Comparison of ENCODE assay signal across 7 mouse cellular contexts in the genomic region with DNA sequence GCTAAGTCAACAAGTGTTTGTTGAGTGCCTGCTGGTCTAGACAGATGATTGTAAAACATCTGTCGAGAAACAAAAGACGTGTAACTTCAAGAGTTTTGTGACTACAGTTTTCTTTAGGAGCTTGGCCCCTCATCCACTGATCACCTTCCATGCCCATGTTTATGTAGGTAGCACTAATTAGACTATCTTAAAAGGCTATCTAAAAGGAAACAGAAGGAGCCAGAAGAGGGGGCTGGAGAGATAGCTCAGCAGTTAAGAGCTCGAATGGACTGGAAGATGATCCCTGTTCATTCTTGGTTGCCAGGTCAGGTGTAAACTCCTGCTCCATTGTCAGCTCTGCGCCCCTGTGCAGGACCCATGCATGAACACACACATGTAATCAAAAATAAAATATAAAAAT. TPM values are rescaled to one million over a fixed set of nuclear protein-coding genes. Genes with fewer than 3 reads are reported as not detected.
DNase-seq lines count a peak whose midpoint lies in the region; ATAC-seq and TF ChIP-seq lines count a peak whose summit lies in the region.

No protein-coding gene starts in this region.

- no peak overlapping the region for H3ac ChIP-seq in C2C12 (ENCODE audit: control insufficient read depth, insufficient read length, low read depth)

- peak; percentile 69 for DNase-seq in 3T3-L1 (ENCODE audit: low read depth, low spot score)
- no peak for DNase-seq in liver, embryonic 11.5 days (ENCODE audit: low spot score)
- DNase-seq in adrenal gland, postnatal 10 days: no peak
- no peak for DNase-seq in layer of hippocampus, adult 9-10 months (ENCODE audit: low spot score)
- no peak for DNase-seq in gastrocnemius, postnatal 36 days

- H3K4me2 ChIP-seq in liver, embryonic 11.5 days: peak overlapping the region; percentile 73

- peak; percentile 51 for ATAC-seq in erythroid progenitor cell, adult 5-6 weeks (replicated peaks; ENCODE audit: low FRiP score, poor library complexity, severe bottlenecking)
- no peak for ATAC-seq in liver, embryonic 11.5 days (replicated peaks; ENCODE audit: low FRiP score)

- WGBS in liver, embryonic 11.5 days: 36% methylated on average over 4 of the region's 4 CpGs

- H3K79me3 ChIP-seq in C2C12 (ENCODE audit: low read depth): peaks cover 10% of the 10 kb centered on the region

- peaks cover 27% of the 10 kb centered on the region for H3K36me3 ChIP-seq in C2C12 (ENCODE audit: control insufficient read depth, insufficient read depth)
- H3K36me3 ChIP-seq in liver, embryonic 11.5 days (ENCODE audit: control insufficient read depth, insufficient read depth, low read length): peaks cover 15% of the 10 kb centered on the region

- no peaks in the 10 kb centered on the region for H3K27me3 ChIP-seq in C2C12 (ENCODE audit: control insufficient read depth, insufficient read depth, insufficient read length)
- no peaks in the 10 kb centered on the region for H3K27me3 ChIP-seq in liver, embryonic 11.5 days (replicated peaks; ENCODE audit: control insufficient read depth, insufficient read depth, low read length)

- peaks cover 44% of the 10 kb centered on the region for H3K79me2 ChIP-seq in C2C12 (ENCODE audit: control insufficient read depth, insufficient read depth)

- peaks cover 19% of the 10 kb centered on the region for H3K4me1 ChIP-seq in liver, embryonic 11.5 days (replicated peaks; ENCODE audit: control insufficient read depth, insufficient read depth, low read length)

- peak overlapping the region; percentile 66 for H3K4me3 ChIP-seq in C2C12 (ENCODE audit: insufficient read depth, poor library complexity, severe bottlenecking)
- peak overlapping the region; percentile 86 for H3K4me3 ChIP-seq in liver, embryonic 11.5 days (ENCODE audit: low read depth, low read length)

- peak overlapping the region; percentile 94 for H3K9ac ChIP-seq in liver, embryonic 11.5 days (ENCODE audit: low read depth, low read length)

- H3K9me3 ChIP-seq in liver, embryonic 11.5 days (ENCODE audit: control insufficient read depth, low read length): no peaks in the 10 kb centered on the region

- H3K27ac ChIP-seq in liver, embryonic 11.5 days (ENCODE audit: low read depth, low read length): peak overlapping the region; percentile 91; the same call in 1 of the 2 replicates

- intact Hi-C loops in gastrocnemius, postnatal 36 days (cut with DNase I): no loop called here

- TF ChIP-seq CTCF in C2C12 (IDR thresholded peaks at IDR 0.05; ENCODE audit: control insufficient read depth, insufficient read depth, insufficient read length): no peak

TF ChIP-seq in C2C12, 6 proteins besides CTCF, POLR2A, EP300 and RAD21:
- TF ChIP-seq MYOD1 (IDR thresholded peaks at IDR 0.05; ENCODE audit: control insufficient read depth, insufficient read length, low read depth): no peak
- TF ChIP-seq MYOG (IDR thresholded peaks at IDR 0.05; ENCODE audit: control insufficient read depth, extremely low read depth, insufficient read length): no peak
- TF ChIP-seq MAX (IDR thresholded peaks at IDR 0.05): no peak
- no peak for TF ChIP-seq USF1 (IDR thresholded peaks at IDR 0.05; ENCODE audit: low read depth)
- no peak for TF ChIP-seq FOSL1 (IDR thresholded peaks at IDR 0.05; ENCODE audit: insufficient read depth, low read length, poor library complexity, severe bottlenecking)
- no peak for TF ChIP-seq CEBPB (IDR thresholded peaks at IDR 0.05; ENCODE audit: low read depth)

RNA-seq across cellular contexts. Expression of gene Nudt9, which starts 2.0 kb away (rescaled TPM):
- polyA plus RNA-seq in C2C12 (2012; fragmentation: generic; extraction: Trizol): 58.9 TPM
- 51.6 and 69.9 TPM in 2 replicates for total RNA-seq in erythroid progenitor cell, adult 5-6 weeks (2015; ENCODE audit: low replicate concordance)
- total RNA-seq in erythroid progenitor cell, adult 5-6 weeks (2017; ENCODE audit: low replicate concordance): 59.2 and 61.9 TPM in 2 replicates
- 103 and 110 TPM in 2 replicates for polyA plus RNA-seq in liver, embryonic 11.5 days (2014; fragmentation: Nextera tagmentation; extraction: Ambion mirVana)
- 10 to 100 TPM; 52.0 to 53.2 TPM for total RNA-seq in adrenal gland, postnatal 10 days (2021)
- total RNA-seq in gastrocnemius, postnatal 36 days (2021): 10 to 100 TPM; 58.1 to 59.3 TPM

RNA-seq across cellular contexts. Expression of gene Hsd17b11, which starts 26.4 kb away (rescaled TPM):
- 7.4 TPM for polyA plus RNA-seq in C2C12 (2012; fragmentation: generic; extraction: Trizol)
- total RNA-seq in erythroid progenitor cell, adult 5-6 weeks (2015; ENCODE audit: low replicate concordance): 10.8 and 18.0 TPM in 2 replicates
- total RNA-seq in erythroid progenitor cell, adult 5-6 weeks (2017; ENCODE audit: low replicate concordance): 4.7 and 9.0 TPM in 2 replicates
- polyA plus RNA-seq in liver, embryonic 11.5 days (2014; fragmentation: Nextera tagmentation; extraction: Ambion mirVana): 1.7 and 2.5 TPM in 2 replicates
- 10 to 100 TPM; 58.6 to 77.1 TPM for total RNA-seq in adrenal gland, postnatal 10 days (2021)
- total RNA-seq in gastrocnemius, postnatal 36 days (2021): 1 to 10 TPM; 6.7 to 8.3 TPM

RNA-seq across cellular contexts. Expression of gene Gm17660, which starts 29.3 kb away (rescaled TPM):
- polyA plus RNA-seq in C2C12 (2012; fragmentation: generic; extraction: Trizol): not detected
- total RNA-seq in erythroid progenitor cell, adult 5-6 weeks (2015; ENCODE audit: low replicate concordance): not detected in 2 replicates
- not detected in 2 replicates for total RNA-seq in erythroid progenitor cell, adult 5-6 weeks (2017; ENCODE audit: low replicate concordance)
- not detected in 2 replicates for polyA plus RNA-seq in liver, embryonic 11.5 days (2014; fragmentation: Nextera tagmentation; extraction: Ambion mirVana)
- total RNA-seq in adrenal gland, postnatal 10 days (2021): not detected
- under 1 TPM in 1 of 2 experiments, not detected in 1; 0.56 TPM for total RNA-seq in gastrocnemius, postnatal 36 days (2021)
